Mouse (Mus musculus) hindbrain, postnatal 0 days (tissue): ENCODE measurements around the gene Dennd1b. TPM values are rescaled to one million over a fixed set of nuclear protein-coding genes. Genes with fewer than 3 reads are reported as not detected.

ENCODE experiments used
- ATAC-seq: fragments of 200-750 bp; cut with Nextera tagmentation; 2 replicates; pipeline ENCODE4 v1.8.0; 2017; ENCODE audit warnings: mild to moderate bottlenecking, moderate TSS enrichment, moderate library complexity
- DNase-seq: peaks from one replicate; pipeline ENCODE4 v3.0.0-alpha.2; 2015; ENCODE audit warnings: low spot score
- H3K27ac ChIP-seq: fragments of 300-500 bp; sonication (generic); 2 replicates; pipeline ENCODE4 v1.5.1; 2014; ENCODE audit warnings: mild to moderate bottlenecking
- H3K27me3 ChIP-seq: fragments of 300-500 bp; sonication (generic); 2 replicates; pipeline ENCODE4 v1.6.1; 2014; ENCODE audit warnings: low read length, mixed read lengths; ENCODE audit not compliant: insufficient read depth
- H3K36me3 ChIP-seq: fragments of 300-500 bp; sonication (generic); 2 replicates; pipeline ENCODE4 v1.6.1; 2014; ENCODE audit warnings: low read length, mixed read lengths; ENCODE audit not compliant: insufficient read depth
- H3K4me1 ChIP-seq: fragments of 300-500 bp; sonication (generic); 2 replicates; pipeline ENCODE4 v1.6.1; 2014; ENCODE audit warnings: antibody characterized with exemption, low read length, mixed read lengths; ENCODE audit not compliant: insufficient read depth
- H3K4me2 ChIP-seq: fragments of 300-500 bp; sonication (generic); 2 replicates; pipeline ENCODE4 v1.6.1; 2014; ENCODE audit warnings: low read depth, mild to moderate bottlenecking, low read length, moderate library complexity, mixed read lengths
- H3K4me3 ChIP-seq: fragments of 300-500 bp; sonication (generic); 2 replicates; pipeline ENCODE4 v1.5.1; 2014; ENCODE audit warnings: low read length
- H3K9ac ChIP-seq: fragments of 300-500 bp; sonication (generic); replicated peaks from 2 replicates; pipeline ENCODE4 v1.6.1; 2014; ENCODE audit warnings: mild to moderate bottlenecking, low read length, moderate library complexity, mixed read lengths
- H3K9me3 ChIP-seq: fragments of 300-500 bp; sonication (generic); 2 replicates; pipeline ENCODE4 v1.6.1; 2016; ENCODE audit warnings: low read length, mixed read lengths
- CTCF ChIP-seq: IDR thresholded peaks from 2 replicates; pipeline ENCODE4 v1.5.1; 2016; ENCODE audit warnings: antibody characterized with exemption, control low read depth, low read depth
- WGBS: fragments of 180-500 bp; shearing (Covaris S2); extraction: QIAGEN DNeasy Blood & Tissue Kit; methylation state at CpG from one replicate; pipeline ENCODE4 v1.1.7; 2014; 5-methylcytosine and 5-hydroxymethylcytosine counted together
- polyA plus RNA-seq: library from polyadenylated mRNA; unstranded; fragments of >200 nt; fragmentation: Nextera tagmentation; extraction: Ambion mirVana; gene quantifications from 2 replicates; pipeline ENCODE4 v1.2.1, GENCODE M21; 2015
- total RNA-seq: library from RNA; depleted of rRNA; stranded (reverse); fragments of >200 nt; gene quantifications from 2 replicates; pipeline ENCODE4 v1.2.3, GENCODE M21; 2014

Gene Dennd1b
- total and polyA plus RNA-seq, 2 experiments from 2014 or later, result 8.3 to 30.9 TPM

DNA sequence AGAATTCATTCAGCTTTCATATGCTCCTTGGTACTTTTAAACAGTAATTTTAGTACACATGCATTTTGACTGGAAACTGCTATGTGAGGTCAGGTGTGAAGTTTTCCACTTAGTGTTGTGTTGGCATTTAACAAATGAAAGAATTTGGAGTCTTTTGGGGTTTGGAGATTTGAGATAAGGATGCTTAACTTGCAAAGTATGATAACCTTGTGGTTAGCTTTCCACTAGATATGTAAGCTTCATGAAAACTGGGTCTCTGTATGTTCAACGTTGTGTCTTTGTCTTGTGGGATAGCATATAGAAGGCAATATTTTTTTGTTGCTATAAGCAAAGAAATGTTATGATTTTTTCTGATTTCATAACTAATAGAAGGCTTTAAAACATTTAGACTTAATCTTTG is 114.8 kb downstream of the Dennd1b start:
- Histone ChIP-seq H3K27me3 (no peaks in the 10 kb centered on the region), H3K4me1 (no peaks in the 10 kb centered on the region), H3K4me3 (no peak overlapping the region), H3K36me3 (no peaks in the 10 kb centered on the region), H3K27ac (no peak overlapping the region), H3K9ac (no peak overlapping the region), H3K9me3 (no peaks in the 10 kb centered on the region), H3K4me2 (no peak overlapping the region)
- no peak for DNase-seq
- ATAC-seq, result no peak
- TF ChIP-seq CTCF, result no peak
- WGBS, result 88% methylated on average over 1 of the region's 1 CpGs

GRCm38 (mm10) chr1:139079000-139079399 is 115.8 kb downstream of the Dennd1b start:
- Histone ChIP-seq H3K4me1 (no peaks in the 10 kb centered on the region), H3K36me3 (no peaks in the 10 kb centered on the region), H3K4me2 (no peak overlapping the region), H3K4me3 (no peak overlapping the region), H3K9ac (no peak overlapping the region), H3K27me3 (no peaks in the 10 kb centered on the region), H3K27ac (no peak overlapping the region), H3K9me3 (no peaks in the 10 kb centered on the region)
- TF ChIP-seq CTCF, result no peak
- ATAC-seq, result no peak
- 53% methylated on average over 8 of the region's 8 CpGs for WGBS
- DNase-seq, result peak; percentile 34

DNA sequence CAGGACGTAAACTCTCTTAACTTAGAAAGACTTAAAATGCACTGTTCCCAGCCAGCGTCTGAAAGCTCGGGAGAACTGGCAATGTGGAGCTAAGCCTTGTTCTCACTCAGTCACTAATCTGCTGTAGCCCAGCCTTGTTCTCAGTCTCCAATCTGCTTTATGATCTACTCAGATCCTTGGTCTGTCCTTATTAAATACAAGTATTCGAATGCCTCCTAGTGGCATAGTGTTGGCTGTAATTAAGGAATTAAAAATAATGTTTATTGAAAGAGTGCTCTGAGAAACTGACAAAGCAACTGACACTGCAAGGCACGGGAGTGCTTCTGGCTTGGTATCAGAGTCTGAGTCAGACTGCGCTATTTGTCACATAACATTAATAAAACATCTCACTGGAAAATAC is 116.3 kb downstream of the Dennd1b start:
- Histone ChIP-seq H3K4me1 (no peaks in the 10 kb centered on the region), H3K27me3 (no peaks in the 10 kb centered on the region), H3K9me3 (no peaks in the 10 kb centered on the region), H3K27ac (no peak overlapping the region), H3K36me3 (no peaks in the 10 kb centered on the region), H3K4me2 (no peak overlapping the region), H3K9ac (no peak overlapping the region), H3K4me3 (no peak overlapping the region)
- DNase-seq, result peak; percentile 52
- 46% methylated on average over 6 of the region's 6 CpGs for WGBS
- peak; percentile 25; the same call in 1 of the 2 replicates for ATAC-seq
- TF ChIP-seq CTCF, result peak; percentile 50

GRCm38 (mm10) chr1:139080517-139081386 is 117.5 kb downstream of the Dennd1b start:
- DNase-seq, result peak; percentile 84
- TF ChIP-seq CTCF, result no peak
- Histone ChIP-seq H3K27me3 (no peaks in the 10 kb centered on the region), H3K9me3 (no peaks in the 10 kb centered on the region), H3K4me1 (no peaks in the 10 kb centered on the region), H3K4me2 (peak overlapping the region; percentile 38; the same call in 1 of the 2 replicates), H3K4me3 (no peak overlapping the region), H3K9ac (no peak overlapping the region), H3K27ac (no peak overlapping the region), H3K36me3 (no peaks in the 10 kb centered on the region)
- WGBS, result 30% methylated on average over 16 of the region's 16 CpGs
- peak; percentile 85 for ATAC-seq

- Histone ChIP-seq H3K27ac (no peak overlapping the region), H3K27me3 (no peaks in the 10 kb centered on the region), H3K4me2 (no peak overlapping the region), H3K9me3 (no peaks in the 10 kb centered on the region), H3K4me3 (no peak overlapping the region), H3K9ac (no peak overlapping the region), H3K4me1 (no peaks in the 10 kb centered on the region), H3K36me3 (no peaks in the 10 kb centered on the region)
- peak; percentile 59 for TF ChIP-seq CTCF
- WGBS, result 66% methylated on average over 2 of the region's 2 CpGs
- no peak for ATAC-seq
- DNase-seq, result peak; percentile 37
Observed at GRCm38 (mm10) chr1:139083382-139083781, 120.1 kb downstream of the Dennd1b start.

- no peak overlapping the region for H3K4me3 ChIP-seq
Observed at GRCm38 (mm10) chr1:139087564-139087963, 124.3 kb downstream of the Dennd1b start.

DNA sequence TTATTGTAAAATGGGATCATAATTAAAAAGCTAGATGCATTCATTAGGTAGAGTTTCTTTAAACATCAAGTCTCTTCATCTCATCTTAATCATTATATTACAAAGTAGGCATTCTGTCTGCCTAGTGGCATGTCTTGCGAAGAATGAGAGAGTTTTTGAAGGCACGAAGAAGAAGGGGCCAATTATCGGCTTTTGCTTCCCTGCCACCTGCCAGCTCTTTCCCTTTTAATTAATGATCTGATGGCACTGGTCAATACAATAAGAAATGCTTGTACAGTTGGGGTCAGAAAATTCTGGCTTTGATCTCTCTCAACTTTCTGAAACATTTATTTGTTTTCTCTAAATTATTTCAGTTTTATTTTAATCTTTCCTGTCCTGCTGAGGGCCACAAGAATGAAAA is 127.5 kb downstream of the Dennd1b start:
- DNase-seq, result no peak
- no peak for ATAC-seq
- H3K4me3 ChIP-seq, result no peak overlapping the region
- 79% methylated on average over 3 of the region's 3 CpGs for WGBS
- H3K9ac ChIP-seq, result no peak overlapping the region
- no peaks in the 10 kb centered on the region for H3K36me3 ChIP-seq
- H3K4me2 ChIP-seq, result no peak overlapping the region
- no peak overlapping the region for H3K27ac ChIP-seq
- no peaks in the 10 kb centered on the region for H3K4me1 ChIP-seq
- no peak for TF ChIP-seq CTCF
- no peaks in the 10 kb centered on the region for H3K27me3 ChIP-seq
- H3K9me3 ChIP-seq, result no peaks in the 10 kb centered on the region

More at GRCm38 (mm10) chr1:139087564-139087963, 124.3 kb downstream of the Dennd1b start:
- WGBS, result 94% methylated on average over 3 of the region's 3 CpGs
- H3K27ac ChIP-seq, result no peak overlapping the region
- TF ChIP-seq CTCF, result no peak
- no peaks in the 10 kb centered on the region for H3K9me3 ChIP-seq
- DNase-seq (no peak), ATAC-seq (no peak)
- no peaks in the 10 kb centered on the region for H3K4me1 ChIP-seq
- H3K9ac ChIP-seq, result no peak overlapping the region
- no peaks in the 10 kb centered on the region for H3K27me3 ChIP-seq
- H3K36me3 ChIP-seq, result no peaks in the 10 kb centered on the region
- H3K4me2 ChIP-seq, result no peak overlapping the region
